Mouse (Mus musculus): ENCODE data around the gene Tprgl. TPM values are rescaled to one million over a fixed set of nuclear protein-coding genes. Genes with fewer than 3 reads are reported as not detected.

Tprgl gene
- polyA plus RNA-seq, 1 experiment from 2014 or later: 193 TPM

GRCm38 (mm10) chr4:154134803-154135202, 25.7 kb downstream of the Tprgl start:
- H3K9ac ChIP-seq (replicated peaks): no peak overlapping the region
- no peak overlapping the region for H3K4me3 ChIP-seq (replicated peaks)
- no peaks in the 10 kb centered on the region for H3K36me3 ChIP-seq
- WGBS: 56% methylated on average over 4 of the region's 4 CpGs
- H3K27ac ChIP-seq (replicated peaks): no peak overlapping the region
- H3K27me3 ChIP-seq (replicated peaks): peaks cover 65% of the 10 kb centered on the region
- H3K9me3 ChIP-seq (replicated peaks): no peaks in the 10 kb centered on the region
- H3K4me2 ChIP-seq: no peak overlapping the region
- ATAC-seq (ENCODE audit: low FRiP score): no peak
- peaks cover 8% of the 10 kb centered on the region for H3K4me1 ChIP-seq

GRCm38 (mm10) chr4:154131894-154132293, 28.6 kb downstream of the Tprgl start:
- Histone ChIP-seq H3K4me1 (no peaks in the 10 kb centered on the region), H3K27me3 (replicated peaks) (peaks cover 38% of the 10 kb centered on the region), H3K9me3 (replicated peaks) (no peaks in the 10 kb centered on the region), H3K4me2 (no peak overlapping the region), H3K9ac (replicated peaks) (no peak overlapping the region), H3K36me3 (no peaks in the 10 kb centered on the region), H3K27ac (replicated peaks) (no peak overlapping the region), H3K4me3 (replicated peaks) (no peak overlapping the region)
- WGBS: 86% methylated on average over 4 of the region's 4 CpGs
- ATAC-seq (ENCODE audit: low FRiP score): no peak

GRCm38 (mm10) chr4:154129950-154130349, 30.5 kb downstream of the Tprgl start:
- Histone ChIP-seq H3K4me2 (no peak overlapping the region), H3K4me3 (replicated peaks) (no peak overlapping the region), H3K27ac (replicated peaks) (no peak overlapping the region), H3K27me3 (replicated peaks) (peaks cover 25% of the 10 kb centered on the region), H3K36me3 (no peaks in the 10 kb centered on the region), H3K4me1 (no peaks in the 10 kb centered on the region), H3K9me3 (replicated peaks) (no peaks in the 10 kb centered on the region), H3K9ac (replicated peaks) (no peak overlapping the region)
- ATAC-seq (ENCODE audit: low FRiP score): no peak

GRCm38 (mm10) chr4:154127273-154127672, 33.2 kb downstream of the Tprgl start:
- Histone ChIP-seq H3K9ac (replicated peaks) (no peak overlapping the region), H3K27ac (replicated peaks) (no peak overlapping the region), H3K4me1 (no peaks in the 10 kb centered on the region), H3K4me3 (replicated peaks) (no peak overlapping the region), H3K27me3 (replicated peaks) (peaks cover 12% of the 10 kb centered on the region; the same call in 1 of the 2 replicates), H3K36me3 (no peaks in the 10 kb centered on the region), H3K9me3 (replicated peaks) (no peaks in the 10 kb centered on the region), H3K4me2 (no peak overlapping the region)
- no peak for ATAC-seq (ENCODE audit: low FRiP score)
- 77% methylated on average over 3 of the region's 3 CpGs for WGBS

- H3K27ac ChIP-seq (replicated peaks): no peak overlapping the region
- WGBS: 64% methylated on average over 5 of the region's 5 CpGs
- no peak overlapping the region for H3K4me3 ChIP-seq (replicated peaks)
- H3K9me3 ChIP-seq (replicated peaks): no peaks in the 10 kb centered on the region
- H3K4me2 ChIP-seq: no peak overlapping the region
- H3K36me3 ChIP-seq: no peaks in the 10 kb centered on the region
- no peak overlapping the region for H3K9ac ChIP-seq (replicated peaks)
- no peaks in the 10 kb centered on the region for H3K4me1 ChIP-seq
- no peak for ATAC-seq (ENCODE audit: low FRiP score)
- peaks cover 12% of the 10 kb centered on the region; the same call in 1 of the 2 replicates for H3K27me3 ChIP-seq (replicated peaks)
These were observed 35.3 kb downstream of the Tprgl start for GRCm38 (mm10) chr4:154125202-154125601.

GRCm38 (mm10) chr4:154123553-154123952, 36.9 kb downstream of the Tprgl start:
- H3K4me3 ChIP-seq (replicated peaks): no peak overlapping the region
- H3K27ac ChIP-seq (replicated peaks): no peak overlapping the region

GRCm38 (mm10) chr4:154122374-154122773, 38.1 kb downstream of the Tprgl start:
- Histone ChIP-seq H3K27me3 (replicated peaks) (peaks cover 12% of the 10 kb centered on the region; the same call in 1 of the 2 replicates), H3K27ac (replicated peaks) (no peak overlapping the region), H3K36me3 (no peaks in the 10 kb centered on the region), H3K4me2 (no peak overlapping the region), H3K4me1 (no peaks in the 10 kb centered on the region), H3K9me3 (replicated peaks) (no peaks in the 10 kb centered on the region), H3K9ac (replicated peaks) (no peak overlapping the region), H3K4me3 (replicated peaks) (no peak overlapping the region)
- no peak for ATAC-seq (ENCODE audit: low FRiP score)
- 67% methylated on average over 7 of the region's 7 CpGs for WGBS

More at GRCm38 (mm10) chr4:154123553-154123952, 36.9 kb downstream of the Tprgl start:
- H3K36me3 ChIP-seq: no peaks in the 10 kb centered on the region
- peaks cover 12% of the 10 kb centered on the region; the same call in 1 of the 2 replicates for H3K27me3 ChIP-seq (replicated peaks)
- ATAC-seq (ENCODE audit: low FRiP score): no peak
- WGBS: 85% methylated on average over 6 of the region's 6 CpGs
- no peak overlapping the region for H3K4me2 ChIP-seq
- H3K9ac ChIP-seq (replicated peaks): no peak overlapping the region
- no peaks in the 10 kb centered on the region for H3K4me1 ChIP-seq
- no peaks in the 10 kb centered on the region for H3K9me3 ChIP-seq (replicated peaks)

- no peak overlapping the region for H3K9ac ChIP-seq (replicated peaks)
- ATAC-seq (ENCODE audit: low FRiP score): no peak
- H3K4me3 ChIP-seq (replicated peaks): no peak overlapping the region
- no peaks in the 10 kb centered on the region for H3K9me3 ChIP-seq (replicated peaks)
- H3K4me2 ChIP-seq: no peak overlapping the region
- 79% methylated on average over 11 of the region's 11 CpGs for WGBS
- H3K27ac ChIP-seq (replicated peaks): no peak overlapping the region
- H3K27me3 ChIP-seq (replicated peaks): peaks cover 11% of the 10 kb centered on the region; the same call in 1 of the 2 replicates
- no peaks in the 10 kb centered on the region for H3K36me3 ChIP-seq
- no peaks in the 10 kb centered on the region for H3K4me1 ChIP-seq
These were observed 38.7 kb downstream of the Tprgl start for GRCm38 (mm10) chr4:154121800-154122199.

- 87% methylated on average over 9 of the region's 9 CpGs for WGBS
- no peak overlapping the region for H3K4me3 ChIP-seq (replicated peaks)
These were observed 41.3 kb downstream of the Tprgl start for GRCm38 (mm10) chr4:154119208-154119607.

GRCm38 (mm10) chr4:154118782-154119181, 41.7 kb downstream of the Tprgl start:
- H3K9ac ChIP-seq (replicated peaks): no peak overlapping the region
- no peaks in the 10 kb centered on the region for H3K9me3 ChIP-seq (replicated peaks)
- H3K36me3 ChIP-seq: no peaks in the 10 kb centered on the region
- no peak overlapping the region for H3K27ac ChIP-seq (replicated peaks)
- H3K4me3 ChIP-seq (replicated peaks): no peak overlapping the region
- no peak overlapping the region for H3K4me2 ChIP-seq
- ATAC-seq (ENCODE audit: low FRiP score): no peak
- no peaks in the 10 kb centered on the region for H3K4me1 ChIP-seq
- 73% methylated on average over 9 of the region's 9 CpGs for WGBS
- 0 out of 2 replicates have a peak, but pooled peaks cover 4% of the 10 kb centered on the region for H3K27me3 ChIP-seq (replicated peaks)

More at GRCm38 (mm10) chr4:154119208-154119607, 41.3 kb downstream of the Tprgl start:
- Histone ChIP-seq H3K9me3 (replicated peaks) (no peaks in the 10 kb centered on the region), H3K27me3 (replicated peaks) (peaks cover 5% of the 10 kb centered on the region; the same call in 1 of the 2 replicates), H3K4me2 (no peak overlapping the region), H3K9ac (replicated peaks) (no peak overlapping the region), H3K4me1 (no peaks in the 10 kb centered on the region), H3K36me3 (no peaks in the 10 kb centered on the region), H3K27ac (replicated peaks) (no peak overlapping the region)
- no peak for ATAC-seq (ENCODE audit: low FRiP score)

- no peaks in the 10 kb centered on the region for H3K4me1 ChIP-seq
- WGBS: 50% methylated on average over 7 of the region's 7 CpGs
These were observed 44.0 kb downstream of the Tprgl start for GRCm38 (mm10) chr4:154116421-154116820.

GRCm38 (mm10) chr4:154109850-154110243, 50.6 kb downstream of the Tprgl start:
- ATAC-seq (ENCODE audit: low FRiP score): no peak

More at GRCm38 (mm10) chr4:154116421-154116820, 44.0 kb downstream of the Tprgl start:
- H3K27ac ChIP-seq (replicated peaks): no peak overlapping the region
- ATAC-seq (ENCODE audit: low FRiP score): no peak
- no peaks in the 10 kb centered on the region for H3K9me3 ChIP-seq (replicated peaks)
- H3K4me3 ChIP-seq (replicated peaks): no peak overlapping the region
- no peak overlapping the region for H3K9ac ChIP-seq (replicated peaks)
- no peaks in the 10 kb centered on the region for H3K36me3 ChIP-seq
- 0 out of 2 replicates have a peak, but pooled peaks cover 3% of the 10 kb centered on the region for H3K27me3 ChIP-seq (replicated peaks)
- no peak overlapping the region for H3K4me2 ChIP-seq

More at GRCm38 (mm10) chr4:154109850-154110243, 50.6 kb downstream of the Tprgl start:
- 78% methylated on average over 11 of the region's 11 CpGs for WGBS
- H3K9ac ChIP-seq (replicated peaks): no peak overlapping the region
- peaks cover 5% of the 10 kb centered on the region for H3K4me1 ChIP-seq
- no peak overlapping the region for H3K27ac ChIP-seq (replicated peaks)
- no peak overlapping the region for H3K4me2 ChIP-seq
- H3K27me3 ChIP-seq (replicated peaks): peaks cover 8% of the 10 kb centered on the region; the same call in 1 of the 2 replicates
- H3K36me3 ChIP-seq: no peaks in the 10 kb centered on the region
- no peaks in the 10 kb centered on the region for H3K9me3 ChIP-seq (replicated peaks)
- H3K4me3 ChIP-seq (replicated peaks): no peak overlapping the region
